Mouse (Mus musculus) neural tube, embryonic 11.5 days (tissue): ENCODE measurements at regions not wholly inside any gene's neighbourhood (a gene's known extent, or its start where the extent isn't known, plus 50 kb on each side); places are given as distances from the start of the nearest gene placed in this dataset.

Experiments used
- ATAC-seq: fragments of 200-750 bp; cut with Nextera tagmentation; 2 replicates; pipeline ENCODE4 v1.8.0; 2017; ENCODE audit warnings: moderate number of reproducible peaks, mild to moderate bottlenecking, moderate TSS enrichment, moderate library complexity; ENCODE audit not compliant: insufficient read depth, low FRiP score, low TSS enrichment
- DNase-seq: peaks from one replicate; pipeline ENCODE4 v3.0.0-alpha.2; 2015; ENCODE audit warnings: low spot score
- H3K27ac ChIP-seq: fragments of 300-500 bp; sonication (generic); 2 replicates; pipeline ENCODE4 v1.5.1; 2014; ENCODE audit warnings: low read depth, mild to moderate bottlenecking, low read length
- H3K27me3 ChIP-seq: fragments of 300-500 bp; sonication (generic); 2 replicates; pipeline ENCODE4 v1.6.1; 2014; ENCODE audit warnings: mild to moderate bottlenecking, low read length, mixed read lengths; ENCODE audit not compliant: control insufficient read depth, insufficient read depth
- H3K36me3 ChIP-seq: fragments of 300-500 bp; sonication (generic); 2 replicates; pipeline ENCODE4 v1.6.1; 2014; ENCODE audit warnings: mild to moderate bottlenecking, low read length, moderate library complexity, mixed read lengths; ENCODE audit not compliant: control insufficient read depth, insufficient read depth
- H3K4me1 ChIP-seq: fragments of 300-500 bp; sonication (generic); 2 replicates; pipeline ENCODE4 v1.6.1; 2014; ENCODE audit warnings: low read length, mixed read lengths; ENCODE audit not compliant: control insufficient read depth, insufficient read depth
- H3K4me2 ChIP-seq: fragments of 300-500 bp; sonication (generic); 2 replicates; pipeline ENCODE4 v1.6.1; 2014; ENCODE audit warnings: low read depth, mild to moderate bottlenecking, moderate library complexity
- H3K4me3 ChIP-seq: fragments of 300-500 bp; sonication (generic); 2 replicates; pipeline ENCODE4 v1.5.1; 2014; ENCODE audit warnings: low read depth, low read length
- H3K9ac ChIP-seq: fragments of 300-500 bp; sonication (generic); 2 replicates; pipeline ENCODE4 v1.6.1; 2014; ENCODE audit warnings: mild to moderate bottlenecking, low read length
- H3K9me3 ChIP-seq: fragments of 300-500 bp; sonication (generic); 2 replicates; pipeline ENCODE4 v1.6.1; 2016; ENCODE audit warnings: low read length; ENCODE audit not compliant: control insufficient read depth
- WGBS: fragments of 180-500 bp; shearing (Covaris S2); extraction: QIAGEN DNeasy Blood & Tissue Kit; methylation state at CpG from one replicate; pipeline ENCODE4 v1.1.7; 2014; 5-methylcytosine and 5-hydroxymethylcytosine counted together

DNA sequence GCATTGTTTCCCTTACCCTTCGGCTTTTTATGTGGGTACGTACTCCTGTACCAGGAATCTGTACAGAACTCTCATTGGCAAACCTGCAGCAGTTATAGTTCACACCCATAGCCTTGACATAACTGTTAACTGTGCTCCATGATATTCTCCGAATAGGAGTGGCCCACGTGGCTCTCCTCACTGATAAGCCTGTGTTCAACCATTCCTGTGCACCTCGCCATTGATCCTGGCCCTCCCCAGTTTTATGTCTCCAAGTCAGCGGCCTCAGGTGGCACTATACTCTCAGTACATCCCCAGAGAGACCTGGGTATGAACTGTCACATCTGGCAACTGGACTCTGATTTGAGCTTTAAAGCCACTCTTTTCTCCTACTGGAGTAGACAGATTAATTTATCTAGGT lies 324.5 kb upstream of the Mtpn start:
- WGBS = 76% methylated on average over 6 of the region's 6 CpGs
- no peak overlapping the region for H3K4me2 ChIP-seq
- ATAC-seq = no peak

DNA sequence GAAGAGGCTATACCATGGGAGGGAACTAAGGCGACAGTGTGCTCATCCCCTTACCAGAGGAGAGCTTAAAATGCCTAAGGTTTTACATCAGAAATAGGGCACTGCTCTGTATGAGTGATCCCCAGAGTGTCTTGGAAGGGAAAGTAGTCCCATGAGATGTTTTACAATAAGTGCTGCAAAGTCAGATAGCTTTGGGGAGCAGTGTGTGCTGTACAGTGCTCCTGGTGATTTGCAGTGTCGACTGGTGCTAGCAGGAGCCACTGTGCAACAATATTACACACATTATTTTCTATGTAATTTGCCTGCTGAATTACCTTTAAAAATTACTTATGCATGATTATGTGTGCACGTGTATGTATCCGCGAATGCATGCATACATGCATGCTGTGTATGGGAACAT lies 314.3 kb upstream of the Mtpn start:
- H3K9me3 ChIP-seq = no peaks in the 10 kb centered on the region
- no peaks in the 10 kb centered on the region for H3K27me3 ChIP-seq
- no peak overlapping the region for H3K4me2 ChIP-seq
- no peak overlapping the region for H3K9ac ChIP-seq
- H3K4me3 ChIP-seq = no peak overlapping the region
- H3K36me3 ChIP-seq = no peaks in the 10 kb centered on the region
- no peak for ATAC-seq
- H3K27ac ChIP-seq = no peak overlapping the region
- DNase-seq = no peak
- H3K4me1 ChIP-seq = no peaks in the 10 kb centered on the region
- 89% methylated on average over 5 of the region's 5 CpGs for WGBS

More for the DNA sequence above, 324.5 kb upstream of the Mtpn start:
- Histone ChIP-seq H3K9me3 (no peaks in the 10 kb centered on the region), H3K9ac (no peak overlapping the region), H3K4me1 (no peaks in the 10 kb centered on the region), H3K27me3 (no peaks in the 10 kb centered on the region), H3K27ac (no peak overlapping the region), H3K36me3 (no peaks in the 10 kb centered on the region), H3K4me3 (no peak overlapping the region)
- DNase-seq = no peak

DNA sequence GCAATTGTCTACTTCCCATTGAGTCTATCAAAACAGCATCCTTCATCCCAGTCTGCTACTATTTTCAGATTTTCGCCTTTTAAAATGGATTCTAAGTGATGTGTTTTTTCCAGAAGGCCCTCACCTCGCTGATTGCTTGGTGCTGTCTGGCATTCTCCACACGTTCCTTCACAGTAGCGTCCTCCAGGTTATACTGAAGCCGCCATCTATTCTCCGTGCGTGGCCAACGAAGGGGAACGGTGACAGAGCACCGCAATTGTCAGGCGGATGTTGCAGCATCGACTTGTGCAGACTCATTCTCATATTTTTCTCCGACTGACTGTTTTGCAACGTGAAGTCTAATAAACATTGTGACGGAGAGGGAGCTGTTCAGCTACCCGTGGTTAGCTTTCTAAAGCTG lies 277.0 kb upstream of the Mtpn start:
- Histone ChIP-seq H3K4me2 (no peak overlapping the region), H3K4me3 (no peak overlapping the region), H3K9ac (no peak overlapping the region), H3K4me1 (no peaks in the 10 kb centered on the region), H3K27ac (no peak overlapping the region), H3K9me3 (no peaks in the 10 kb centered on the region), H3K27me3 (no peaks in the 10 kb centered on the region), H3K36me3 (no peaks in the 10 kb centered on the region)
- WGBS = 84% methylated on average over 16 of the region's 16 CpGs
- DNase-seq (no peak), ATAC-seq (no peak)

DNA sequence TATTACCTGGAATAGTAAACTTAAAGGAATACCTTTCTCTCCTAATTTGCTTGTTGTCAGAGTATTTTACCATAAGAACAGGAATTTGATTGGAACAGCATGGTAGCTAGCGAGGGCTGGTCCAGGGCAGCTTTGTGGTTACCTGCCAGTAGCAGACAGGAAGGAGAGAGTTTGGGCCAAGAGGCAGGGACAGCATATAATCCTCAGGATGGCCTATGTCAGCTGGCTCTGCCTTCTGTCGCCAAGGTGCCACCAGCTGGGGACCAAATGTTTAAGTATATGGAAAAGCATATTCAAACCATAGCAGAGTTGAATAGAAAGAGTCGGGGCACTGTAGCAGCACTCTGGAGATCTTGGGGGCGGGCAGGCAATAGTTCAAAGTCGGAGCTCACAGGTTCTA lies 274.8 kb upstream of the Mtpn start:
- Histone ChIP-seq H3K4me3 (no peak overlapping the region), H3K4me1 (no peaks in the 10 kb centered on the region), H3K9ac (no peak overlapping the region), H3K9me3 (no peaks in the 10 kb centered on the region), H3K27me3 (no peaks in the 10 kb centered on the region), H3K4me2 (no peak overlapping the region), H3K36me3 (no peaks in the 10 kb centered on the region), H3K27ac (no peak overlapping the region)
- ATAC-seq = no peak
- no peak for DNase-seq
- WGBS = 83% methylated on average over 5 of the region's 5 CpGs

DNA sequence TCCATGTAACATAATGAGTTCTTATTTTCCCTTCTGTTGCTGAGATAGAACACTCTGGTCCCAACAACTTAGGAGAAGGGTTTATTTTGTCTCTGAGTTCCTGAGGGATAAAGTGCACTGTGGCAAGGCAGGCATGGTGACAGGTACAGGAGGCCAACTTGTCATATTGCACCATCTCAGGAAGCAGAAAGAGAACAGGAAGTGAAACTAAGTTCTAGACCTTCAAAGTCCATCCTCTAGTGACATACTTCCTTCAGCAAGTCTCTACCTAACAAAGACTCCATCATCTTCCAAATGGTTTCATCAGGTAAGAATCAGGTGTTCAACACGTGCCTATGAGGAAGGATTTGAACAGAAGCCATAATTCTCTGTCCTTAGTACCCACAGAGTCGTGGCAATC lies 266.1 kb upstream of the Mtpn start:
- no peaks in the 10 kb centered on the region for H3K9me3 ChIP-seq
- 77% methylated on average over 2 of the region's 2 CpGs for WGBS
- ATAC-seq = no peak

DNA sequence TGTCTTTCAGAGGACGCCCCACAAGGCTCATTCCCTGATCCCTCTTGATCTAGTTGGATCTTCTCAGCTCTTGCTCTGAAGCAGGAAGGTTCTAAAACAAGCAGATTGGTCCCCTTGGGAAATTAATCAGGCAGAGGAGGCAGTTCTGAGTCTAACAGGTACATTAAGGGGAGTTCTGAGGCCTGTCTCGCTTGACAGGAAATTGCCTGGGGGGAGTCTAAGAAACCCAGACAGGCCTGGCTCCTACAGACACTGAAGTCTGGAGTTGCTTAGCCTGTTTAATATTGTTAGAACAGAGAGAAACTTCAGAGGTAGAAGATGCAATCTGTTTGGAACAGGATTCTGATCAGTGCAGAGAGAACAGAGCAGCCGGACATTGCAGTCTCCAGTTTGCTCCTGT lies 264.4 kb upstream of the Mtpn start:
- Histone ChIP-seq H3K27me3 (no peaks in the 10 kb centered on the region), H3K9ac (no peak overlapping the region), H3K9me3 (no peaks in the 10 kb centered on the region), H3K4me1 (no peaks in the 10 kb centered on the region), H3K4me3 (no peak overlapping the region), H3K36me3 (no peaks in the 10 kb centered on the region), H3K27ac (no peak overlapping the region), H3K4me2 (no peak overlapping the region)
- ATAC-seq (no peak), DNase-seq (no peak)
- WGBS = 77% methylated on average over 3 of the region's 3 CpGs

More for the DNA sequence above, 266.1 kb upstream of the Mtpn start:
- Histone ChIP-seq H3K9ac (no peak overlapping the region), H3K27me3 (no peaks in the 10 kb centered on the region), H3K27ac (no peak overlapping the region), H3K4me3 (no peak overlapping the region), H3K36me3 (no peaks in the 10 kb centered on the region), H3K4me2 (no peak overlapping the region), H3K4me1 (no peaks in the 10 kb centered on the region)
- DNase-seq = no peak

DNA sequence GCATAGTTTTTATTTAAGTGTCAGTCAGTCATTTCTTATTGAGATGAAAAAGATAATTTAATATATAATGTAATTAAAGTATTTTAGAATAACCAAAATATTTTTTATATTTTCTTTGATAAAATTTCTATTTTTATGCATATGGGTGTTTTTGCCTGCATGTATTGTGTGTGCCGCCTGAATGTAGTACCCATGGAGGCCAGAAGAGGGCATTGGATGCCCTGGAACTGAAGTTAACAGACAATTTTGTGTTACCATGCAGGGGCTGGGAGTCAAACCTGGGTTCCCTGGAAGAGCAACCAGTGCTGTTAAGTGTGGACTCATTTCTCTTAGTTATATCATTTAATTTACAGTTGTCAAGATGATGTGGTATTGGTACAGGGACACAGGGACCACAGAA lies 240.0 kb upstream of the Mtpn start:
- H3K4me3 ChIP-seq = no peak overlapping the region
- no peaks in the 10 kb centered on the region for H3K27me3 ChIP-seq
- H3K36me3 ChIP-seq = no peaks in the 10 kb centered on the region
- H3K4me1 ChIP-seq = no peaks in the 10 kb centered on the region
- WGBS = 92% methylated on average over 1 of the region's 1 CpGs
- H3K9ac ChIP-seq = no peak overlapping the region
- ATAC-seq (no peak), DNase-seq (no peak)
- H3K4me2 ChIP-seq = no peak overlapping the region
- H3K27ac ChIP-seq = no peak overlapping the region
- no peaks in the 10 kb centered on the region for H3K9me3 ChIP-seq

DNA sequence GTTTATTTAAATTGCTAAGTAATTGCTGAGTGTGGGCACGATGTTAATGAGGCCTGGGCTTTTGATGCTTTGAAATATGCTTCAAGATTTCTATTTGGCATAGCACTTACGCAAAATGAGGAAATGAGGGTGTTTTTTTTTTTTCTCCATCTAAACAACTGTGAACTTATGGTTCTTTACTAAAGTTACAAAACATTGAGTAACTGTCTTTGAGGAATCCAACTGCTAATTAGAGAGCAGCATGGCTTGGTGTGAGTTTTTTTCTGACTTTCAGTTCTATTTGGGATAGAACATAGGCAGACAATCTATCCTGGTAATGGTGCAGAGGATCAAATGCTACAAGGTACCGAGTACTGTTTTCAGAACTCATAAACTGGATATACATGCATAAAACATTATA lies 231.2 kb upstream of the Mtpn start:
- 93% methylated on average over 3 of the region's 3 CpGs for WGBS
- no peak overlapping the region for H3K9ac ChIP-seq
- no peak for ATAC-seq

DNA sequence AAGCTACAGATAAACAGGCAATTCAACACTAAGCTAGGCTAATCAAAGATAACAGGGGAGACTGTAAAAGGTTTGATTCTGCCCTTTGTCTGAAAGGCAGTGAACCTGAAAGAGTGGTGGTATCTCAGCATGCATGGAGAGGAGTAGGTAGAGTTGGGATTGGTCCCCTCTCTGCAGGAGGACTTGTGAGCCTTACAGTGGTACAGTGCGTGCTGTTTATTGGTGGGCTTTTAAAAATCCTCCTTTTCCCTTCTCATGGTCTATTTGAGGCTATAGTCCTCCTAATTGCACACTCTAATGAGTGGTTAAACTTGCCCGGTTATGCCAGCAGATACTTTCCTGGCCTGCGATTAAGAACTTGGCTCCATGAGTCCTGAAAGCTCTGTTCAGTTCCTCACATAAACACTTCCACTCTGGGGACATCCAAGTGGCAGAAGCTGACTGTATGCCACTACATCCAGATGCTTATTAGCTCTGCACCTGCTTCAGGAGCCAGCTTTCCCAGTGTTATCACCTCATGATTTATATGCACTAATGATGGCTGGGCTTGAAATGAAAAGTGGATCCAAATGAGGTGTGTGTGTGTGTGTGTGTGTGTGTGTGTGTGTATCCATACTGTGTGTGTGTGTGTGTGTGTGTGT lies 220.0 kb upstream of the Mtpn start:
- H3K27me3 ChIP-seq = no peaks in the 10 kb centered on the region
- H3K4me3 ChIP-seq = no peak overlapping the region
- no peak overlapping the region for H3K4me2 ChIP-seq
- WGBS = 80% methylated on average over 3 of the region's 3 CpGs
- H3K4me1 ChIP-seq = no peaks in the 10 kb centered on the region
- no peaks in the 10 kb centered on the region for H3K36me3 ChIP-seq
- DNase-seq = no peak
- ATAC-seq = no peak; the same call in 1 of the 2 replicates
- no peak overlapping the region for H3K27ac ChIP-seq
- H3K9me3 ChIP-seq = no peaks in the 10 kb centered on the region
- H3K9ac ChIP-seq = no peak overlapping the region

More for the DNA sequence above, 231.2 kb upstream of the Mtpn start:
- H3K27ac ChIP-seq = no peak overlapping the region
- no peak overlapping the region for H3K4me3 ChIP-seq
- H3K36me3 ChIP-seq = no peaks in the 10 kb centered on the region
- H3K27me3 ChIP-seq = no peaks in the 10 kb centered on the region
- DNase-seq = no peak
- H3K9me3 ChIP-seq = no peaks in the 10 kb centered on the region
- no peak overlapping the region for H3K4me2 ChIP-seq
- no peaks in the 10 kb centered on the region for H3K4me1 ChIP-seq
